Mouse (Mus musculus) megakaryocyte-erythroid progenitor cell, adult 5 weeks (primary cell): Measurements from ENCODE around the gene Chrdl1. TPM values are rescaled to one million over a fixed set of nuclear protein-coding genes. Genes with fewer than 3 reads are reported as not detected.

ENCODE experiments used
- polyA plus RNA-seq: library from polyadenylated mRNA; stranded (reverse); fragments of >175 nt; gene quantifications from 2 replicates; pipeline ENCODE4 v1.2.3, GENCODE M21; 2012

Chrdl1 gene
- not detected in 2 replicates for polyA plus RNA-seq

DNA sequence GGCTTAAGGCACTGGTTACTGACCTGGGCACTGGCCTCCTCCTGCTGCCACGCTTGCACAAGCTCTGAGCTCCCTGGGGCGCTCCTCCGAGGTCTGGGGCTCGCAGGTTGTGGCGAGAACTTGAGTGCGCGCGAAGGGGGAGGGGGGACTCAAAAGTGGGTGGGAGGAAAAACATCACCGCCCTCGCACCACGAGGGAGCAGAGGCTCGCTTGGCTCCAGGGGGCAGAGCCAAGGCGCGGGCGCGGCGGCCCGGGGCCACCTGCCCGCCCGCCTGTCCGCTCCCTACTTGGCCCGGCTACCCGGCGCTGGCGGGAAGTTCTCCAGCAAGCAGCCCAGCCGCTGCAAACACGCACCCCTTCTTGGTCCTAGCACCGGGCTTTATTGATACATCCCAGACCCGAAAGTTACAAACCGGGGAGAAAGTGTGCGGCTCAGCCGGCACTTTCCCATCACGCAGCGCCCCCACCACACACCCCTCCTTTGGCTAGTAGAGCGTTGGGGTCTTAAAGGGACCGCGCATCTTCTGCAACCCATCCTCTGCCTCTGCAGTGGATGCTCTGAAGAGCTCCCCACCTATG lies at the start of gene Chrdl1:
TSS of gene Chrdl1 (minus strand) at position 472 of the 579 bp plus-strand sequence.

Other genes with a start within 250 kb of the Chrdl1 start
- gene Pak3, start 124.3 kb upstream of the Chrdl1 start, polyA plus RNA-seq: 0.16 TPM in 1 of 2 replicates, not detected in the other